Mouse (Mus musculus) neural tube, embryonic 11.5 days (tissue): ENCODE results near the gene Sorl1. TPM values are rescaled to one million over a fixed set of nuclear protein-coding genes. Genes with fewer than 3 reads are reported as not detected.

Experiments used
- ATAC-seq: fragments of 200-750 bp; cut with Nextera tagmentation; 2 replicates; pipeline ENCODE4 v1.8.0; 2017; ENCODE audit warnings: moderate number of reproducible peaks, mild to moderate bottlenecking, moderate TSS enrichment, moderate library complexity; ENCODE audit not compliant: insufficient read depth, low FRiP score, low TSS enrichment
- DNase-seq: peaks from one replicate; pipeline ENCODE4 v3.0.0-alpha.2; 2015; ENCODE audit warnings: low spot score
- H3K27ac ChIP-seq: fragments of 300-500 bp; sonication (generic); 2 replicates; pipeline ENCODE4 v1.5.1; 2014; ENCODE audit warnings: low read depth, mild to moderate bottlenecking, low read length
- H3K27me3 ChIP-seq: fragments of 300-500 bp; sonication (generic); 2 replicates; pipeline ENCODE4 v1.6.1; 2014; ENCODE audit warnings: mild to moderate bottlenecking, low read length, mixed read lengths; ENCODE audit not compliant: control insufficient read depth, insufficient read depth
- H3K36me3 ChIP-seq: fragments of 300-500 bp; sonication (generic); 2 replicates; pipeline ENCODE4 v1.6.1; 2014; ENCODE audit warnings: mild to moderate bottlenecking, low read length, moderate library complexity, mixed read lengths; ENCODE audit not compliant: control insufficient read depth, insufficient read depth
- H3K4me1 ChIP-seq: fragments of 300-500 bp; sonication (generic); 2 replicates; pipeline ENCODE4 v1.6.1; 2014; ENCODE audit warnings: low read length, mixed read lengths; ENCODE audit not compliant: control insufficient read depth, insufficient read depth
- H3K4me2 ChIP-seq: fragments of 300-500 bp; sonication (generic); 2 replicates; pipeline ENCODE4 v1.6.1; 2014; ENCODE audit warnings: low read depth, mild to moderate bottlenecking, moderate library complexity
- H3K4me3 ChIP-seq: fragments of 300-500 bp; sonication (generic); 2 replicates; pipeline ENCODE4 v1.5.1; 2014; ENCODE audit warnings: low read depth, low read length
- H3K9ac ChIP-seq: fragments of 300-500 bp; sonication (generic); 2 replicates; pipeline ENCODE4 v1.6.1; 2014; ENCODE audit warnings: mild to moderate bottlenecking, low read length
- H3K9me3 ChIP-seq: fragments of 300-500 bp; sonication (generic); 2 replicates; pipeline ENCODE4 v1.6.1; 2016; ENCODE audit warnings: low read length; ENCODE audit not compliant: control insufficient read depth
- WGBS: fragments of 180-500 bp; shearing (Covaris S2); extraction: QIAGEN DNeasy Blood & Tissue Kit; methylation state at CpG from one replicate; pipeline ENCODE4 v1.1.7; 2014; 5-methylcytosine and 5-hydroxymethylcytosine counted together
- polyA plus RNA-seq: library from polyadenylated mRNA; unstranded; fragments of >200 nt; fragmentation: Nextera tagmentation; extraction: Ambion mirVana; gene quantifications from 2 replicates; pipeline ENCODE4 v1.2.1, GENCODE M21; 2014

The Sorl1 gene
- polyA plus RNA-seq, 1 experiment from 2014 or later, result 11.6 TPM

- H3K27me3 ChIP-seq, result no peaks in the 10 kb centered on the region
- ATAC-seq (no peak), DNase-seq (no peak)
- H3K4me2 ChIP-seq, result no peak overlapping the region
- H3K9me3 ChIP-seq, result no peaks in the 10 kb centered on the region
- 90% methylated on average over 2 of the region's 2 CpGs for WGBS
- H3K36me3 ChIP-seq, result no peaks in the 10 kb centered on the region
- H3K9ac ChIP-seq, result no peak overlapping the region
- H3K27ac ChIP-seq, result no peak overlapping the region
- H3K4me3 ChIP-seq, result no peak overlapping the region
- no peaks in the 10 kb centered on the region for H3K4me1 ChIP-seq
These were observed 31.3 kb downstream of the Sorl1 start for GRCm38 (mm10) chr9:42092749-42093148.

- Histone ChIP-seq H3K36me3 (no peaks in the 10 kb centered on the region), H3K9me3 (no peaks in the 10 kb centered on the region), H3K27me3 (no peaks in the 10 kb centered on the region), H3K27ac (no peak overlapping the region), H3K4me1 (no peaks in the 10 kb centered on the region), H3K4me3 (no peak overlapping the region), H3K9ac (no peak overlapping the region), H3K4me2 (no peak overlapping the region)
- ATAC-seq (no peak), DNase-seq (no peak)
- WGBS, result 93% methylated on average over 4 of the region's 4 CpGs
These were observed 32.5 kb downstream of the Sorl1 start for GRCm38 (mm10) chr9:42091561-42091960.

- ATAC-seq (no peak), DNase-seq (no peak)
- H3K4me1 ChIP-seq, result no peaks in the 10 kb centered on the region
- H3K27me3 ChIP-seq, result no peaks in the 10 kb centered on the region
- H3K27ac ChIP-seq, result no peak overlapping the region
- WGBS, result 88% methylated on average over 4 of the region's 4 CpGs
- no peaks in the 10 kb centered on the region for H3K9me3 ChIP-seq
- no peak overlapping the region for H3K4me3 ChIP-seq
- H3K9ac ChIP-seq, result no peak overlapping the region
- no peak overlapping the region for H3K4me2 ChIP-seq
- H3K36me3 ChIP-seq, result no peaks in the 10 kb centered on the region
These were observed 36.2 kb downstream of the Sorl1 start for GRCm38 (mm10) chr9:42087921-42088320.

GRCm38 (mm10) chr9:42085970-42086369, 38.1 kb downstream of the Sorl1 start:
- H3K4me2 ChIP-seq, result no peak overlapping the region
- no peaks in the 10 kb centered on the region for H3K4me1 ChIP-seq
- ATAC-seq, result no peak
- DNase-seq, result no peak
- WGBS, result 94% methylated on average over 13 of the region's 13 CpGs
- H3K36me3 ChIP-seq, result no peaks in the 10 kb centered on the region; the same call in 1 of the 2 replicates
- no peaks in the 10 kb centered on the region for H3K27me3 ChIP-seq
- H3K27ac ChIP-seq, result no peak overlapping the region
- H3K9me3 ChIP-seq, result no peaks in the 10 kb centered on the region
- no peak overlapping the region for H3K4me3 ChIP-seq
- H3K9ac ChIP-seq, result no peak overlapping the region

GRCm38 (mm10) chr9:42083661-42084067, 40.4 kb downstream of the Sorl1 start:
- Histone ChIP-seq H3K27ac (no peak overlapping the region), H3K9me3 (no peaks in the 10 kb centered on the region), H3K9ac (no peak overlapping the region), H3K36me3 (no peaks in the 10 kb centered on the region; the same call in 1 of the 2 replicates), H3K4me2 (no peak overlapping the region), H3K27me3 (no peaks in the 10 kb centered on the region), H3K4me3 (no peak overlapping the region), H3K4me1 (no peaks in the 10 kb centered on the region)
- WGBS, result 91% methylated on average over 4 of the region's 4 CpGs
- ATAC-seq, result no peak
- no peak for DNase-seq

- ATAC-seq (no peak), DNase-seq (no peak)
- Histone ChIP-seq H3K27me3 (no peaks in the 10 kb centered on the region), H3K4me1 (no peaks in the 10 kb centered on the region), H3K9ac (no peak overlapping the region), H3K4me2 (no peak overlapping the region), H3K36me3 (no peaks in the 10 kb centered on the region; the same call in 1 of the 2 replicates), H3K4me3 (no peak overlapping the region), H3K27ac (no peak overlapping the region), H3K9me3 (no peaks in the 10 kb centered on the region)
- WGBS, result 96% methylated on average over 29 of the region's 29 CpGs
These were observed 42.2 kb downstream of the Sorl1 start for GRCm38 (mm10) chr9:42081681-42082530.

GRCm38 (mm10) chr9:42080671-42081070, 43.4 kb downstream of the Sorl1 start:
- H3K27ac ChIP-seq, result no peak overlapping the region
- no peak overlapping the region for H3K4me2 ChIP-seq
- no peaks in the 10 kb centered on the region for H3K9me3 ChIP-seq
- H3K4me1 ChIP-seq, result no peaks in the 10 kb centered on the region
- no peaks in the 10 kb centered on the region for H3K27me3 ChIP-seq
- no peak overlapping the region for H3K9ac ChIP-seq
- H3K36me3 ChIP-seq, result no peaks in the 10 kb centered on the region; the same call in 1 of the 2 replicates
- 85% methylated on average over 9 of the region's 9 CpGs for WGBS
- DNase-seq (no peak), ATAC-seq (no peak)
- no peak overlapping the region for H3K4me3 ChIP-seq

- 90% methylated on average over 16 of the region's 16 CpGs for WGBS
- no peak overlapping the region for H3K9ac ChIP-seq
- no peaks in the 10 kb centered on the region for H3K9me3 ChIP-seq
- no peaks in the 10 kb centered on the region for H3K4me1 ChIP-seq
- ATAC-seq (no peak), DNase-seq (no peak)
- H3K27ac ChIP-seq, result no peak overlapping the region
- H3K27me3 ChIP-seq, result no peaks in the 10 kb centered on the region
- no peak overlapping the region for H3K4me2 ChIP-seq
- no peaks in the 10 kb centered on the region; the same call in 1 of the 2 replicates for H3K36me3 ChIP-seq
- H3K4me3 ChIP-seq, result no peak overlapping the region
These were observed 46.8 kb downstream of the Sorl1 start for GRCm38 (mm10) chr9:42077112-42077845.
